Mouse (Mus musculus) erythroid progenitor cell, adult 5-6 weeks (primary cell): Measurements from ENCODE around the gene Def8. TPM values are rescaled to one million over a fixed set of nuclear protein-coding genes. Genes with fewer than 3 reads are reported as not detected.
"Not testable (repeated sequence)": the region's sequence is repeated elsewhere in the genome, so short reads cannot be mapped to it uniquely, and the experiment has no call there.

Experiments
- ATAC-seq: replicated peaks from 2 replicates; pipeline ENCODE4 v1.8.0; 2016; ENCODE audit warnings: moderate number of reproducible peaks, mild to moderate bottlenecking, moderate TSS enrichment, inconsistent platforms; ENCODE audit not compliant: poor library complexity, low FRiP score, severe bottlenecking
- total RNA-seq, 2 experiments: library from RNA; stranded (forward) in 1 of 2; stranded (reverse) in 1 of 2; fragments of 150-400 nt in 1 of 2; fragments of 186-747, 209-891 nt in 1 of 2; gene quantifications; 2 replicates each; pipeline versions ENCODE4 v1.2.3 to v1.2.4; 2015 to 2017; ENCODE audit warnings: low replicate concordance in 2 of 2

The Def8 gene
- total RNA-seq, 2 experiments from 2014 or later = 3.5 to 8.8 TPM

GRCm38 (mm10) chr8:123474549-123474948 lies 51.2 kb downstream of the Def8 start:
- not testable (repeated sequence) for ATAC-seq

GRCm38 (mm10) chr8:123476911-123477736 lies 53.8 kb downstream of the Def8 start:
- peak; percentile 37 for ATAC-seq

GRCm38 (mm10) chr8:123477737-123478258 lies 54.5 kb downstream of the Def8 start, which contains the start of gene Afg3l1:
Afg3l1 (plus strand) TSS chr8:123477903.
- peak; percentile 86 for ATAC-seq

- ATAC-seq = peak; percentile 53
These were observed 55.3 kb downstream of the Def8 start for GRCm38 (mm10) chr8:123478456-123479218.

- no peak for ATAC-seq
These were observed 59.3 kb downstream of the Def8 start for GRCm38 (mm10) chr8:123482627-123483026.

- no peak for ATAC-seq
These were observed 68.2 kb downstream of the Def8 start for GRCm38 (mm10) chr8:123491280-123492075.

- no peak for ATAC-seq
These were observed 69.6 kb downstream of the Def8 start for GRCm38 (mm10) chr8:123492898-123493297.

GRCm38 (mm10) chr8:123497699-123498098 lies 74.4 kb downstream of the Def8 start:
- no peak for ATAC-seq

GRCm38 (mm10) chr8:123498963-123499362 lies 75.6 kb downstream of the Def8 start:
- no peak for ATAC-seq

- ATAC-seq = no peak
These were observed 76.2 kb downstream of the Def8 start for GRCm38 (mm10) chr8:123499556-123499955.

GRCm38 (mm10) chr8:123502192-123502591 lies 78.9 kb downstream of the Def8 start:
- ATAC-seq = no peak

- ATAC-seq = no peak
These were observed 80.6 kb downstream of the Def8 start for GRCm38 (mm10) chr8:123503801-123504467.

- no peak for ATAC-seq
These were observed 81.4 kb downstream of the Def8 start for GRCm38 (mm10) chr8:123504591-123505195.

- no peak for ATAC-seq
These were observed 81.9 kb downstream of the Def8 start for GRCm38 (mm10) chr8:123505267-123505666.

- ATAC-seq = no peak
These were observed 82.4 kb downstream of the Def8 start for GRCm38 (mm10) chr8:123505695-123506094.

GRCm38 (mm10) chr8:123507153-123507552 lies 83.8 kb downstream of the Def8 start:
- no peak for ATAC-seq

GRCm38 (mm10) chr8:123510819-123511218 lies 87.5 kb downstream of the Def8 start:
- ATAC-seq = no peak
